Mouse (Mus musculus) liver, embryonic 13.5 days (tissue): Measurements from ENCODE around the gene Bola1. TPM values are rescaled to one million over a fixed set of nuclear protein-coding genes. Genes with fewer than 3 reads are reported as not detected.
A peak's percentile ranks its signal among the peaks of the same experiment; 100 is the strongest.
"Not testable (repeated sequence)": the region's sequence is repeated elsewhere in the genome, so short reads cannot be mapped to it uniquely, and the experiment has no call there.

Experiments
- ATAC-seq: fragments of 200-750 bp; cut with Nextera tagmentation; 2 replicates; pipeline ENCODE4 v1.8.0; 2017; ENCODE audit warnings: low read depth, mild to moderate bottlenecking, moderate number of reproducible peaks, moderate library complexity
- DNase-seq: peaks from one replicate; pipeline ENCODE4 v3.0.0; 2022
- H3K27ac ChIP-seq: fragments of 300-500 bp; sonication (generic); 2 replicates; pipeline ENCODE4 v1.5.1; 2015; ENCODE audit warnings: moderate library complexity, mild to moderate bottlenecking, inconsistent platforms
- H3K27me3 ChIP-seq: fragments of 300-500 bp; sonication (generic); 2 replicates; pipeline ENCODE4 v1.6.1; 2015; ENCODE audit warnings: mild to moderate bottlenecking, inconsistent platforms
- H3K36me3 ChIP-seq: fragments of 300-500 bp; sonication (generic); 2 replicates; pipeline ENCODE4 v1.6.1; 2015; ENCODE audit warnings: mild to moderate bottlenecking, inconsistent platforms
- H3K4me1 ChIP-seq: fragments of 300-500 bp; sonication (generic); replicated peaks from 2 replicates; pipeline ENCODE4 v1.6.1; 2015; ENCODE audit warnings: inconsistent platforms
- H3K4me2 ChIP-seq: fragments of 300-500 bp; sonication (generic); 2 replicates; pipeline ENCODE4 v1.6.1; 2015; ENCODE audit warnings: inconsistent platforms, mild to moderate bottlenecking, moderate library complexity
- H3K4me3 ChIP-seq: fragments of 300-500 bp; sonication (generic); replicated peaks from 2 replicates; pipeline ENCODE4 v1.5.1; 2015; ENCODE audit warnings: mild to moderate bottlenecking, inconsistent platforms
- H3K9ac ChIP-seq: fragments of 300-500 bp; sonication (generic); 2 replicates; pipeline ENCODE4 v1.6.1; 2015; ENCODE audit warnings: mild to moderate bottlenecking, inconsistent platforms
- H3K9me3 ChIP-seq: fragments of 300-500 bp; sonication (generic); replicated peaks from 2 replicates; pipeline ENCODE4 v1.6.1; 2016; ENCODE audit warnings: inconsistent platforms
- WGBS: fragments of 180-500 bp; shearing (Covaris S2); methylation state at CpG from one replicate; pipeline ENCODE4 v1.1.7; 2015; ENCODE audit not compliant: insufficient replicate concordance; 5-methylcytosine and 5-hydroxymethylcytosine counted together
- polyA plus RNA-seq: library from polyadenylated mRNA; unstranded; fragments of >200 nt; fragmentation: Nextera tagmentation; extraction: Ambion mirVana; gene quantifications from 2 replicates; pipeline ENCODE4 v1.2.1, GENCODE M21; 2015

Bola1 gene
- polyA plus RNA-seq, 1 experiment from 2014 or later: 56.1 TPM

DNA sequence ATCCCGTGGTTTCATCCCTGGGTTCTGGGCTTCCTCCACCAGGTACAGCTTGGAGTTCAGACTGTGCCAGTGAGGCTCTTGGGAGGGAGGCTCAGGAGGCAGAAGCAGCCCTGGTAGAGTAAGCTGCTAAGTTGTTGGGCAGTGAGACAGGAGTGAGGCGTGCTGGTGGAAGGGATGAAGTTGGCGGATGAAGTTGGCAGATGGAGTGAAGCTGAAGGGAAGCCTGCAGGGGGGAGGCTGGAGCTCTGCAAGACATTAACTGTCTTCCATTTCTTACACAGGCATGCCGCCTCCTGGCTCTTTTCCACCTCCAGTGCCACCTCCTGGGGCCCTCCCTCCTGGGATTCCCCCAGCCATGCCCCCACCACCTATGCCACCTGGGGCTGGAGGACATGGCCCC, 45.5 kb downstream of the Bola1 start:
- not testable (repeated sequence) for H3K27me3 ChIP-seq, DNase-seq, ATAC-seq, H3K9me3 ChIP-seq, H3K27ac ChIP-seq
- WGBS: 77% methylated on average over 4 of the region's 4 CpGs
- Histone ChIP-seq H3K4me2 (peak overlapping the region; percentile 85), H3K4me3 (peak overlapping the region; percentile 90), H3K4me1 (peaks cover 53% of the 10 kb centered on the region), H3K36me3 (peaks cover 55% of the 10 kb centered on the region), H3K9ac (peak overlapping the region; percentile 62)

GRCm38 (mm10) chr3:96173185-96173584, 46.3 kb downstream of the Bola1 start:
- no peaks in the 10 kb centered on the region for H3K9me3 ChIP-seq
- H3K4me1 ChIP-seq: peaks cover 60% of the 10 kb centered on the region
- DNase-seq: no peak
- no peaks in the 10 kb centered on the region for H3K27me3 ChIP-seq
- peak overlapping the region; percentile 90 for H3K4me3 ChIP-seq
- peaks cover 48% of the 10 kb centered on the region for H3K36me3 ChIP-seq
- peak overlapping the region; percentile 85 for H3K4me2 ChIP-seq
- peak overlapping the region; percentile 96 for H3K27ac ChIP-seq
- peak overlapping the region; percentile 88 for H3K9ac ChIP-seq
- no peak for ATAC-seq
- WGBS: 22% methylated on average over 7 of the region's 7 CpGs

DNA sequence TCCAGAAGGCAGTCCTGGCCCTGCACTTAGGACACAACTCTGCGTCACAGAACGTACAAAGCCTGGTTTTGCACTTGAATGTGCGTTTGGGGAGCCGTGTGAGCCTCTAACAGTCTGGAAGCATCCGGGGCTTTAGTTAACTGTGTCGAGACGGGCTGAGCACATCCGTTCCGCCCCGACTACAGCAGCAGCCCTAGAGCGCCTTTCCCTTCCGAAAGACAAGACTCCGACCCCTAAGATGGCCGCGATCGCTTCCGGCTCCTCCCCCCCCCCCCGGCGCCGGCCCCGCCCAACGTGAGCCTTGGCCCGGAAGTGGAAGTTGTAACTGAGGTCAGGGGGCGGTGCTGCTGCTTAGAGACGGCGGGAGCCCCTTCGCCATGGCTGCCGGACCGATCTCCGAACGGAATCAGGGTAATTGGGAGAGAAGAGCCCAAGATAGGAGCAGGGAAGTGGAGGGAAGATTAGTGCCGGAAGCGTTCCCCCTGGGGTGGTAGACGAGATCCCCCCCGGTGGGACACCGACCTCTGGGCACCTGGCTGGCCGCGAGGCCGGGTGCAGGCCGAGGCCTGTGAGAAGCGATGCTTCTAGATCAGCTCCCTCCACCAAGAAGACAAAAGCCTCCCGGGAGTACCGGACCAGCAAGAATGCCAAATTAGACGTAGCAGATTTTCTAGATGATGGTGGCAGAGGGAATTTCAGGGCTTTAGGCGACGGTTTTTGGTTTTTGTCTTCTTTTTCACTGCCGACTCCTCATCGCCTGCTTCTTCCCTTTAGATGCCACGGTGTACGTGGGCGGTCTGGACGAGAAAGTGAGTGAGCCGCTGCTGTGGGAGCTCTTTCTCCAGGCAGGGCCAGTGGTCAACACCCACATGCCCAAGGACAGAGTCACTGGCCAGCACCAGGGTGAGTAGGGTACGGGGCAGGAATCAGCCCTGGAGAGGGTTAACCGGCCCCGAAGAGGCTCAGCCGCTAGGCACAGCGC, 47.0 kb downstream of the Bola1 start, which contains the start of gene Sf3b4:
Gene Sf3b4, plus strand, starts transcription at position 136 of the 982 bp plus-strand sequence.
- Histone ChIP-seq H3K4me3 (peak within 1 kb of the TSS; percentile 90), H3K4me2 (peak within 1 kb of the TSS; percentile 85), H3K27me3 (no peaks in the 10 kb centered on the region), H3K36me3 (peaks cover 41% of the 10 kb centered on the region), H3K9me3 (no peaks in the 10 kb centered on the region), H3K27ac (peak within 1 kb of the TSS; percentile 96), H3K4me1 (peaks cover 61% of the 10 kb centered on the region), H3K9ac (peak within 1 kb of the TSS; percentile 88)
- DNase-seq: peak; percentile 73
- WGBS: under 1% methylated on average over 58 of the region's 58 CpGs
- ATAC-seq: peak; percentile 92

DNA sequence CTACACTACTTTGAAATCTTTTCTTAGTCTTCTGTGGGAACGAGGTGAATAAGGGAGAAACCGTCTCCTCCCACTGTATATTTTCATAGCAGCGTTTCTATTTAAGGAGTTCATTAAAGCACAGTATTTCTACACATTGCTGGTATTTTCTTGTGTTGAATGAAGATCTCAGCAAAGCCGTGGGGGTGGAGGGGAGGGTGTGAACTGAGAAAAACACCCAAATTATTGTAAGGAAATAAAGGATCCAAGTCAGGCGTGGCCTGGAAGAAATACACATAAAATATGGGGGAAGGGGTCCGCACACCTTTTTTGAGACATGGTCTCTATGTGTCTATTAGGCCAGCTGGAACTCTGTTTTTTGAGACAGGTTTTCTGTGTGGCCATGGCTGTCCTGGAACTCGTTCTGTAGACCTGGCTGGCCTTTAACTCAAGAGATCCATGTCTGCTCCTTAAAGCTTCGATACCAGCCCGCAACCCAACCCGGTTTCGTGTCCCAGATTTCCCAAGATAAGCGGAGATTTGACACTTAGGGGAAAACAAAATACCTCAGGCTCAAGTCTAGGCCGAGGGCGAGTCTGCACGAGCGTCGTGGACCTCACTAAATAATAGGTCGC, 47.8 kb downstream of the Bola1 start:
- peaks cover 60% of the 10 kb centered on the region for H3K4me1 ChIP-seq
- peak overlapping the region; percentile 88 for H3K9ac ChIP-seq
- peak overlapping the region; percentile 96 for H3K27ac ChIP-seq
- H3K27me3 ChIP-seq: no peaks in the 10 kb centered on the region
- peak overlapping the region; percentile 90 for H3K4me3 ChIP-seq
- ATAC-seq: no peak
- H3K4me2 ChIP-seq: peak overlapping the region; percentile 85
- WGBS: 14% methylated on average over 18 of the region's 18 CpGs
- no peak for DNase-seq
- H3K9me3 ChIP-seq: no peaks in the 10 kb centered on the region
- H3K36me3 ChIP-seq: peaks cover 34% of the 10 kb centered on the region

DNA sequence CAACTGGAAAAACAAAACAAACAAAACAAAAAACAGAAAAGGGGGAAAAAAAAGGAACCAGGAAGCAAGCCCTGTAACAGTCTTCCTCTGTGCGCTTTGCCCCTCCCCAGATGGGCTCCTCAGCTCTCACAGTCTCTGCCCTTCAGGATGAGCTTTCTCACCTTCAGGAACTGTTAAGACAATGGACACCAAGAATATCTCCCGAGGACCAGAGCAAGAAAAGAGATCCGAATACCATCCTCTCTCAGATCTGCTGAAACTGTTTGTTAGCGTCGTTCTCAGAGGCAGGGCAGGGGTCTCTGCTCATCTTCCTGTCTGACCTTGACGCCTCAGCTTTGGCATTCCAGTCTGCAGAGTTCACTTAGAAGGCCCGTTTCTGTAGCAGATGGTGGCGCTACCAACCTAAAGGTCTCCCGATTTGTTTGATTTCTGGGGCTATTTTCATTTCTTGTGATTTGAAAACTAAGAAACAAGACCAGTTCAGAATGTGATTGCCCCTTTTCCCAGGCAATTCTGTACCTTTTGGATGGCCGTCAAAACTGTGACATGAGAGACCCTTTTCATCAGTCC, 48.4 kb downstream of the Bola1 start:
- ATAC-seq (no peak), DNase-seq (no peak)
- Histone ChIP-seq H3K36me3 (peaks cover 28% of the 10 kb centered on the region), H3K27me3 (no peaks in the 10 kb centered on the region), H3K9ac (peak overlapping the region; percentile 88), H3K4me3 (peak overlapping the region; percentile 90), H3K4me1 (peaks cover 54% of the 10 kb centered on the region), H3K9me3 (no peaks in the 10 kb centered on the region), H3K4me2 (peak overlapping the region; percentile 85), H3K27ac (peak overlapping the region; percentile 96)
- WGBS: 41% methylated on average over 10 of the region's 10 CpGs

DNA sequence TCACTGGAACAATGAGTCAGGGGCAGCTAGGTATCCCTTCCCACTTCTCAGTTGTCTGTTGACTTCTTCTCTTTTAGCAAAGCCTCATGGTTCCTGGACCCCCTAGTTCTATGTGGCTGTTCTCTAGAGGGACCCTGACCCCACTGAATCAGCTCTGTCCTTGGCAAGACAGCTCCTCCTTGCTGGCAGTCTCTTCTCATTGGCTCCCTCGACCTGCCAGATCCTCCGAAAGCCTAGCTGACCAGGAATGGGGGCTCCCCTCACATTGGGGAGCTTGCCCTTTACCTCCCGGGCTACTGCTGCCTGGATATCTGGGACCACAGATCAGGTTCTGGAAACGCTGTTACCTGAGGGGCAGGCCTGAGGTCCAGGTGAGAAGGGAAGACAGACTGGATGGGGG, 49.2 kb downstream of the Bola1 start:
- Histone ChIP-seq H3K27me3 (no peaks in the 10 kb centered on the region), H3K36me3 (peaks cover 20% of the 10 kb centered on the region), H3K27ac (0 out of 2 replicates have a peak overlapping the region, but pooled peaks have one; percentile 96), H3K4me3 (no peak overlapping the region), H3K9me3 (no peaks in the 10 kb centered on the region), H3K4me1 (peaks cover 53% of the 10 kb centered on the region), H3K9ac (0 out of 2 replicates have a peak overlapping the region, but pooled peaks have one; percentile 88), H3K4me2 (no peak overlapping the region)
- DNase-seq (no peak), ATAC-seq (no peak)
- WGBS: 74% methylated on average over 4 of the region's 4 CpGs

DNA sequence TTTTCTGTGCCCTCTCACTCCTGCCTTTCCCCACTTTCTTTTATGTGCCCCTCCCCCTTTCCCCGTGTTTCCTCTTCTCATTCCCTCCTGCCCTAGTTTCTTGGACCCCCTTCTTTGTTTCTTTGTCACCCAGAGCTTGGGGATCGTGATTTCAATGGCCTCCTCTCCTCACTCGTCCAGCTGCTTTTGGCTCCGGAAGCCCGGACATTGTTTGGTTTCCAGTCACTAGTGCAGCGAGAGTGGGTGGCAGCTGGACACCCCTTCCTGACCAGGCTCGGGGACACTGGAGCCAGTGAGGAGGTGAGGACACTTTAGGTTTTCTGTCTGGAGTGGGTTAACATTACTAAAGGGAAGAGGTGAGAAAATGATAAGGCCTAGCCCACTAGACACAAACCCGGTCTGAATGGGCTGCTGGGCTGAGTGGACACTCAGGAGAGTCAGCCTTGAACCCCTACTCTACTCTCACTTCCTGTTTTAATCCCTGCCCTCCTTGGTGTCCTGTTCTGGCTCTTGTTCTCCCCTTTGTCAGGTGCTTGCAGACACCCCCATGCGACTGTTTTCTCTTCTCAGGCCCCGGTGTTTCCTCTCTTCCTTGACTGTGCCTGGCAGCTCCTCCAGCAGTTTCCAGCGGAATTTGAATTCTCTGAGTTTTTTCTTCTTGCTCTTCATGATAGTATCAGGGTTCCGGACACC, 50.9 kb downstream of the Bola1 start:
- 64% methylated on average over 12 of the region's 12 CpGs for WGBS
- no peak overlapping the region for H3K27ac ChIP-seq

GRCm38 (mm10) chr3:96163040-96163439, 56.5 kb downstream of the Bola1 start:
- no peak overlapping the region for H3K9ac ChIP-seq
- ATAC-seq (no peak), DNase-seq (no peak)
- 73% methylated on average over 6 of the region's 6 CpGs for WGBS
- no peaks in the 10 kb centered on the region for H3K9me3 ChIP-seq
- H3K36me3 ChIP-seq: no peaks in the 10 kb centered on the region
- no peak overlapping the region for H3K4me3 ChIP-seq
- peaks cover 21% of the 10 kb centered on the region; the same call in 1 of the 2 replicates for H3K4me1 ChIP-seq
- no peak overlapping the region for H3K27ac ChIP-seq
- peak overlapping the region; percentile 51; the same call in 1 of the 2 replicates for H3K4me2 ChIP-seq
- H3K27me3 ChIP-seq: peaks cover 54% of the 10 kb centered on the region

More for the DNA sequence above, 50.9 kb downstream of the Bola1 start:
- no peak overlapping the region for H3K9ac ChIP-seq
- no peak overlapping the region for H3K4me3 ChIP-seq
- ATAC-seq (no peak), DNase-seq (no peak)
- H3K27me3 ChIP-seq: peaks cover 14% of the 10 kb centered on the region
- H3K36me3 ChIP-seq: peaks cover 4% of the 10 kb centered on the region; the same call in 1 of the 2 replicates
- H3K9me3 ChIP-seq: no peaks in the 10 kb centered on the region
- H3K4me1 ChIP-seq: peaks cover 37% of the 10 kb centered on the region
- no peak overlapping the region for H3K4me2 ChIP-seq

- DNase-seq (no peak), ATAC-seq (no peak)
- Histone ChIP-seq H3K4me1 (peaks cover 21% of the 10 kb centered on the region; the same call in 1 of the 2 replicates), H3K9me3 (no peaks in the 10 kb centered on the region), H3K4me3 (peak within 1 kb of the TSS; percentile 45), H3K9ac (peak within 1 kb of the TSS; percentile 39), H3K27me3 (peaks cover 54% of the 10 kb centered on the region), H3K27ac (peak within 1 kb of the TSS; percentile 59), H3K36me3 (no peaks in the 10 kb centered on the region), H3K4me2 (peak within 1 kb of the TSS; percentile 51)
- 13% methylated on average over 15 of the region's 16 CpGs for WGBS
Measured at GRCm38 (mm10) chr3:96161869-96162840, 57.4 kb downstream of the Bola1 start, which contains the start of gene Mtmr11. Gene Mtmr11 (plus strand): TSS chr3:96162004.
